Mouse (Mus musculus) layer of hippocampus, adult 2 months (tissue): ENCODE data around the gene Tmem179b. TPM values are rescaled to one million over a fixed set of nuclear protein-coding genes. Genes with fewer than 3 reads are reported as not detected.
"Not testable (repeated sequence)": the region's sequence is repeated elsewhere in the genome, so short reads cannot be mapped to it uniquely, and the experiment has no call there.

ENCODE experiments used
- DNase-seq, 2 experiments: peaks; one replicate each; pipeline ENCODE4 v3.0.0; 2022; ENCODE audit warnings: low spot score in 2 of 2
- H3K27ac ChIP-seq: fragments of 200-600 bp; 2 replicates; pipeline ENCODE4 v1.8.1; 2022
- H3K4me3 ChIP-seq: fragments of 200-600 bp; 2 replicates; pipeline ENCODE4 v1.8.1; 2022; ENCODE audit warnings: mild to moderate bottlenecking
- CTCF ChIP-seq: fragments of 200-600 bp; conservative IDR thresholded peaks from 2 replicates; pipeline ENCODE4 v1.8.1; 2022; ENCODE audit warnings: antibody characterized with exemption, mild to moderate bottlenecking, moderate library complexity
- total RNA-seq, 2 experiments: library from RNA; stranded (reverse); gene quantifications; 2 replicates each; pipeline ENCODE4 v1.2.3; 2021

Gene Tmem179b
- total RNA-seq, 2 experiments from 2014 or later, result 7.4 to 7.7 TPM

- Histone ChIP-seq H3K27ac (no peak overlapping the region), H3K4me3 (no peak overlapping the region)
- no peak for DNase-seq
- no peak for TF ChIP-seq CTCF
These were observed 34.6 kb downstream of the Tmem179b start for GRCm38 (mm10) chr19:8739646-8740045.

GRCm38 (mm10) chr19:8738911-8739310 lies 35.4 kb downstream of the Tmem179b start:
- no peak for DNase-seq
- no peak overlapping the region for H3K27ac ChIP-seq
- no peak for TF ChIP-seq CTCF
- no peak overlapping the region for H3K4me3 ChIP-seq

- TF ChIP-seq CTCF, result no peak
- Histone ChIP-seq H3K27ac (peak overlapping the region; percentile 90), H3K4me3 (peak overlapping the region; percentile 77)
- no peak for DNase-seq
These were observed 38.2 kb downstream of the Tmem179b start for GRCm38 (mm10) chr19:8736160-8736467.

- no peak for TF ChIP-seq CTCF
- DNase-seq, result peak; percentile 90 to 95
- Histone ChIP-seq H3K27ac (peak within 1 kb of the TSS; percentile 90), H3K4me3 (peak within 1 kb of the TSS; percentile 77)
These were observed 38.7 kb downstream of the Tmem179b start, which contains the start of gene Wdr74 for GRCm38 (mm10) chr19:8735389-8736159. Gene Wdr74, plus strand, starts transcription at chr19:8735827.

GRCm38 (mm10) chr19:8734334-8734733 lies 39.9 kb downstream of the Tmem179b start:
- H3K4me3 ChIP-seq, result no peak overlapping the region
- H3K27ac ChIP-seq, result no peak overlapping the region
- TF ChIP-seq CTCF, result no peak
- no peak for DNase-seq

- not testable (repeated sequence) for H3K27ac ChIP-seq, DNase-seq, H3K4me3 ChIP-seq
These were observed 45.8 kb downstream of the Tmem179b start for GRCm38 (mm10) chr19:8728335-8729099.

- DNase-seq, result no peak
- Histone ChIP-seq H3K27ac (no peak overlapping the region), H3K4me3 (no peak overlapping the region)
- no peak for TF ChIP-seq CTCF
These were observed 46.7 kb downstream of the Tmem179b start for GRCm38 (mm10) chr19:8727495-8728114.

- Histone ChIP-seq H3K4me3 (no peak overlapping the region), H3K27ac (no peak overlapping the region)
- TF ChIP-seq CTCF, result no peak
- no peak for DNase-seq
These were observed 47.5 kb downstream of the Tmem179b start for GRCm38 (mm10) chr19:8726609-8727390.

- DNase-seq, result no peak
- Histone ChIP-seq H3K4me3 (no peak overlapping the region), H3K27ac (no peak overlapping the region)
- TF ChIP-seq CTCF, result no peak
These were observed 49.1 kb downstream of the Tmem179b start for GRCm38 (mm10) chr19:8725081-8725613.

- Histone ChIP-seq H3K4me3 (peak overlapping the region; percentile 71), H3K27ac (no peak overlapping the region; the same call in 1 of the 2 replicates)
- no peak for DNase-seq
- TF ChIP-seq CTCF, result no peak
These were observed 49.9 kb downstream of the Tmem179b start for GRCm38 (mm10) chr19:8724392-8724791.

- H3K4me3 ChIP-seq, result peak overlapping the region; percentile 71
- no peak for DNase-seq
These were observed 50.5 kb downstream of the Tmem179b start for GRCm38 (mm10) chr19:8723574-8724346.

More at GRCm38 (mm10) chr19:8723574-8724346, 50.5 kb downstream of the Tmem179b start:
- H3K27ac ChIP-seq, result peak overlapping the region; percentile 96
- TF ChIP-seq CTCF, result no peak
